Mouse (Mus musculus): ENCODE measurements around the gene Fam102a. TPM values are rescaled to one million over a fixed set of nuclear protein-coding genes. Genes with fewer than 3 reads are reported as not detected.
A peak's percentile ranks its signal among the peaks of the same experiment; 100 is the strongest.
"Not testable (repeated sequence)": the region's sequence is repeated elsewhere in the genome, so short reads cannot be mapped to it uniquely, and the experiment has no call there.

The Fam102a gene
- 7.3 and 7.8 TPM in 2 replicates for polyA plus RNA-seq (2016; fragmentation: Nextera tagmentation; extraction: Ambion mirVana)

DNA sequence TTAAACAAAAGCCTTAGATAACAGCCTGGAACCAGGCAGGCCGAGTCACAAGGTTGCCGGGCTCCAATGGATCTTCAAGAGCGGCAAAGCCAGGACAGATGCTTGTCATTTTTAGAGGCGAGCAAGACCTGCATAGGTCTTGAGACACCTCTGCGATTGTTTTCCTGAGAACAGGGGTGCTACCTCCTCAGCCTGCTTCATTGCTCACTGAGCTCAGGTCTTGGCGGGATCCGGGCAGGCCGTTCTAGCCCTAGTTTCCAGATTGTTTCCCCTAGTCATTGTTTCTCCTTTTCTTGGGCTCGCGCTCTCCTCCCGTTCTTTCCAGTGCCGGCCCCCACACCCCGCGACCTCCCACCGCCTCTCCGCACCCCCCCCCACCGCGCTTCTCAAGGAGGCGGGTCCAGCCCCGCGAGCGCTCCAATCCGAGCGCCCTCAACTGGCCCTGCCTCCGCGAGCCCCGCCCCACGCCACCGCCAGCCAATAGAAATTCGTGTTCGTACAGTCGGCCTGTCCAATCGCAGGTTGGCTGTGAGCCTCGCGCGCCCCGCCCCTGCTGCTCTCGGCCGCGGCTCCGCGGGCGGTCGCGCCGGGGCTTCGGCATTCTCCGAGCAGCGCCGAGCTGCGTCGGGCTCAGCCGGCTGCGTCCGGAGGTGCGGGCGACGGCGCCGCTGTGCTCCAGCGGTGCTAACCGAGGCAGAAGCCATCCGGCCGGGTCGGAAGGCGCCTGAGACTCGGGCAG lies at the start of gene Fam102a:
Fam102a (plus strand) TSS at position 600 of the 739 bp plus-strand sequence.
- Histone ChIP-seq H3K4me3 (peak within 1 kb of the TSS; percentile 66), H3K27ac (peak within 1 kb of the TSS; percentile 93), H3K27me3 (ENCODE audit: poor library complexity, severe bottlenecking) (no peaks in the 10 kb centered on the region), H3K9me3 (no peaks in the 10 kb centered on the region), H3K36me3 (replicated peaks) (no peaks in the 10 kb centered on the region), H3K4me1 (peaks cover 71% of the 10 kb centered on the region)
- DNase-seq (ENCODE audit: extremely low spot score, low spot score), result peak; percentile 99
- WGBS, result under 1% methylated on average over 67 of the region's 67 CpGs

GRCm38 (mm10) chr2:32485751-32486150 lies 49.4 kb upstream of the Fam102a start:
- Histone ChIP-seq H3K4me1 (no peaks in the 10 kb centered on the region; the same call in 1 of the 2 replicates), H3K27ac (no peak overlapping the region), H3K9me3 (no peaks in the 10 kb centered on the region), H3K27me3 (ENCODE audit: poor library complexity, severe bottlenecking) (no peaks in the 10 kb centered on the region), H3K4me3 (no peak overlapping the region), H3K36me3 (replicated peaks) (no peaks in the 10 kb centered on the region)
- no peak for DNase-seq (ENCODE audit: extremely low spot score, low spot score)
- 92% methylated on average over 4 of the region's 4 CpGs for WGBS

DNA sequence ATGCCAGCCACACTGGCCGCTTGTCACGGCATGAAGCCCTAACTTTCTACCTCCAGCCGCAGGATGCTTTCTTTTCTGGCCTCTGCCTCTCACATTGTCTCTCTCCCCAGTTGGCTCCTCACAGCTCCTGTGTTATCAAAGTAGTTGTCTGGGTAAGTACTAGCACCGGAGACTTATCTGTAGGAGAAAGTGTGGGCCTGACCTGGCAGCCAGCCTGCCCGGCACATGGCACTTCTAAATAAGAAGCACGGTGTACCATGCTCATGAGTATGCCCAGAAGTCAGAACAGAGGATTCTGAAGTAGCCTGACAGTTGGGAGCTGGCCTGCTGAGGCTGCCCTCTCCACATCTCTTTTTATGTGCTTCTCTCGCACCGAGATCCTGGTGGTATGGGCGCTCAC lies 49.0 kb upstream of the Fam102a start:
- no peaks in the 10 kb centered on the region for H3K9me3 ChIP-seq
- DNase-seq (ENCODE audit: extremely low spot score, low spot score), result no peak
- H3K27ac ChIP-seq, result 0 out of 2 replicates have a peak overlapping the region, but pooled peaks have one; percentile 68
- WGBS, result 94% methylated on average over 9 of the region's 9 CpGs
- no peaks in the 10 kb centered on the region for H3K27me3 ChIP-seq (ENCODE audit: poor library complexity, severe bottlenecking)
- H3K4me3 ChIP-seq, result no peak overlapping the region
- H3K4me1 ChIP-seq, result no peaks in the 10 kb centered on the region; the same call in 1 of the 2 replicates
- no peaks in the 10 kb centered on the region for H3K36me3 ChIP-seq (replicated peaks)

- WGBS, result 8% methylated on average over 6 of the region's 6 CpGs
- no peaks in the 10 kb centered on the region for H3K9me3 ChIP-seq
- H3K4me1 ChIP-seq, result no peaks in the 10 kb centered on the region; the same call in 1 of the 2 replicates
- no peak overlapping the region for H3K4me3 ChIP-seq
- H3K27ac ChIP-seq, result peak overlapping the region; percentile 68
- peak; percentile 90 for DNase-seq (ENCODE audit: extremely low spot score, low spot score)
- H3K27me3 ChIP-seq (ENCODE audit: poor library complexity, severe bottlenecking), result no peaks in the 10 kb centered on the region
- no peaks in the 10 kb centered on the region for H3K36me3 ChIP-seq (replicated peaks)
These were observed 48.0 kb upstream of the Fam102a start for GRCm38 (mm10) chr2:32487124-32487623.

DNA sequence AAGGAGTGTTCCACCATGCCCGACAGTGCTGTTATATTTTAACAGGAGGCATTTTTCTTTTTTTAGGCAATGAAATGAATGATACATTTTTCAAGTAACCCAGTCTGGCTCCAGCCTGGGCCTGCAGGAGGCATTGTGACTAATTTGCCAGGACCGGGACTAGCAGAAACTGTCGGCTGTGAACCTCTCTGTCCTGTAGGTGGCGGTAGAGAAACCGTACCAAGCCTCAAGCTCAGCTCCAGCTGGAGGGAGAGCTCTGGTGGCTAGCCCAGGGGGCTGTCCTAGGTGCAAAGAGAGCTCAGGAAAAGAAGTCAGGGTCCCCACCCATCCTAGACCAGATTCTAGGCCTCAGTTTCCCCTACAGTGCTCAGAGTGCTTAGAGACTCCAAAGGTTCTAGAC lies 46.5 kb upstream of the Fam102a start:
- Histone ChIP-seq H3K27me3 (ENCODE audit: poor library complexity, severe bottlenecking) (no peaks in the 10 kb centered on the region), H3K27ac (no peak overlapping the region), H3K36me3 (replicated peaks) (no peaks in the 10 kb centered on the region), H3K4me1 (no peaks in the 10 kb centered on the region; the same call in 1 of the 2 replicates), H3K4me3 (no peak overlapping the region), H3K9me3 (no peaks in the 10 kb centered on the region)
- DNase-seq (ENCODE audit: extremely low spot score, low spot score), result peak; percentile 82
- under 1% methylated on average over 5 of the region's 5 CpGs for WGBS

DNA sequence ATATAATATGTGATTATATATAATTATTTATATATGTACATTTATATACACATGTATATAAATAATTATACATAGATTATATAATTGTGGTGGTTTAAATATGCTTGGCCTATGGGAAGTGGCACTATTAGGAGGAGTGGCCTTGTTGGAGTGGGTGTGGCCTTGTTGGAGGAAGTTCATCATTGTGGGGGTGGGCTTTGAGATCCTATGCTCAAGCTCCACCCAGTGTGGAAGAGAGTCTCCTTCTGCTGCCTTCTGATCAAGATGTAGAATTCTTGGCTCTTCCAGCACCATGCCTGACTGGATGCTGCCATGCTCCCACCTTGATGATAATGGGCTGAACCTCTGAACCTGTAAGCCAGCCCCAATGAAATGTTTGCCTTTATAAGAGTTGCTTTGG lies 44.4 kb upstream of the Fam102a start:
- H3K9me3 ChIP-seq; H3K4me3 ChIP-seq; H3K27ac ChIP-seq; H3K27me3 ChIP-seq (ENCODE audit: poor library complexity, severe bottlenecking); H3K36me3 ChIP-seq (replicated peaks); DNase-seq (ENCODE audit: extremely low spot score, low spot score): not testable (repeated sequence)
- peaks cover 11% of the 10 kb centered on the region; the same call in 1 of the 2 replicates for H3K4me1 ChIP-seq

DNA sequence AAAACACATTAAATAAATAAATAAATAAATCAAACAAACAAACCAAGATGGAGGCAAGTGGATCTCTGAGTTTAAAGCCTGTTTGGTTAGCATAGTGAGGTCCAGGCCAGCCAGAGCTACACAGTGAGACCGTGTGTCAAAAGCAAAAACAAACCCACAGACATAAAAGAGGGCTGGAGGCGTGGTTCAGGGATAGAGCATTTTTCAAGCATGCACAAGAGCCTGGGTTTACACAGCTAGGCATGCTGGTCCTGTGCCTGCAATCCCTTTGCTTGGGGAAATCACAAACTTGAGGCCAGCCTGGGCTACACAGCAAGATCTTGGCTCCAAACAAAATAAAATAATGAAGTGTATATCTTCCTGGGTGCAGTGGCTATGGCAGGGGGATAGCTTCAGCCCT lies 42.5 kb upstream of the Fam102a start:
- DNase-seq (ENCODE audit: extremely low spot score, low spot score), result no peak
- H3K36me3 ChIP-seq (replicated peaks), result no peaks in the 10 kb centered on the region
- H3K27ac ChIP-seq, result no peak overlapping the region

GRCm38 (mm10) chr2:32493301-32493701 lies 41.8 kb upstream of the Fam102a start:
- WGBS, result 85% methylated on average over 12 of the region's 12 CpGs
- Histone ChIP-seq H3K36me3 (replicated peaks) (no peaks in the 10 kb centered on the region), H3K4me1 (peaks cover 11% of the 10 kb centered on the region; the same call in 1 of the 2 replicates), H3K27ac (no peak overlapping the region), H3K4me3 (no peak overlapping the region), H3K27me3 (ENCODE audit: poor library complexity, severe bottlenecking) (no peaks in the 10 kb centered on the region), H3K9me3 (peaks cover under 1% of the 10 kb centered on the region; the same call in 1 of the 2 replicates)
- no peak for DNase-seq (ENCODE audit: extremely low spot score, low spot score)

More for the DNA sequence above, 42.5 kb upstream of the Fam102a start:
- H3K27me3 ChIP-seq (ENCODE audit: poor library complexity, severe bottlenecking), result no peaks in the 10 kb centered on the region
- no peaks in the 10 kb centered on the region for H3K9me3 ChIP-seq
- peaks cover 11% of the 10 kb centered on the region; the same call in 1 of the 2 replicates for H3K4me1 ChIP-seq
- no peak overlapping the region for H3K4me3 ChIP-seq
- 73% methylated on average over 2 of the region's 2 CpGs for WGBS

GRCm38 (mm10) chr2:32494522-32494921 lies 40.6 kb upstream of the Fam102a start:
- no peak for DNase-seq (ENCODE audit: extremely low spot score, low spot score)
- no peaks in the 10 kb centered on the region for H3K36me3 ChIP-seq (replicated peaks)
- peaks cover 8% of the 10 kb centered on the region for H3K9me3 ChIP-seq
- peaks cover 11% of the 10 kb centered on the region; the same call in 1 of the 2 replicates for H3K4me1 ChIP-seq
- H3K4me3 ChIP-seq, result no peak overlapping the region
- 79% methylated on average over 2 of the region's 2 CpGs for WGBS
- H3K27ac ChIP-seq, result peak overlapping the region; percentile 41; the same call in 1 of the 2 replicates
- H3K27me3 ChIP-seq (ENCODE audit: poor library complexity, severe bottlenecking), result no peaks in the 10 kb centered on the region

- 88% methylated on average over 20 of the region's 20 CpGs for WGBS
- Histone ChIP-seq H3K4me1 (peaks cover 11% of the 10 kb centered on the region; the same call in 1 of the 2 replicates), H3K9me3 (peaks cover 8% of the 10 kb centered on the region), H3K27me3 (ENCODE audit: poor library complexity, severe bottlenecking) (no peaks in the 10 kb centered on the region), H3K27ac (peak overlapping the region; percentile 45; the same call in 1 of the 2 replicates), H3K36me3 (replicated peaks) (no peaks in the 10 kb centered on the region), H3K4me3 (no peak overlapping the region)
- DNase-seq (ENCODE audit: extremely low spot score, low spot score), result no peak
These were observed 39.9 kb upstream of the Fam102a start for GRCm38 (mm10) chr2:32495185-32495726.

GRCm38 (mm10) chr2:32496190-32496589 lies 38.9 kb upstream of the Fam102a start:
- H3K4me3 ChIP-seq, result no peak overlapping the region
- peaks cover 11% of the 10 kb centered on the region; the same call in 1 of the 2 replicates for H3K4me1 ChIP-seq
- peaks cover 8% of the 10 kb centered on the region for H3K9me3 ChIP-seq
- DNase-seq (ENCODE audit: extremely low spot score, low spot score), result no peak
- no peaks in the 10 kb centered on the region for H3K27me3 ChIP-seq (ENCODE audit: poor library complexity, severe bottlenecking)
- H3K27ac ChIP-seq, result no peak overlapping the region
- H3K36me3 ChIP-seq (replicated peaks), result no peaks in the 10 kb centered on the region
- 71% methylated on average over 5 of the region's 5 CpGs for WGBS

GRCm38 (mm10) chr2:32499365-32499764 lies 35.8 kb upstream of the Fam102a start:
- no peak overlapping the region for H3K4me3 ChIP-seq
- peaks cover 11% of the 10 kb centered on the region; the same call in 1 of the 2 replicates for H3K4me1 ChIP-seq
- H3K9me3 ChIP-seq, result peaks cover 8% of the 10 kb centered on the region
- no peaks in the 10 kb centered on the region for H3K27me3 ChIP-seq (ENCODE audit: poor library complexity, severe bottlenecking)
- H3K27ac ChIP-seq, result no peak overlapping the region
- DNase-seq (ENCODE audit: extremely low spot score, low spot score), result no peak
- no peaks in the 10 kb centered on the region for H3K36me3 ChIP-seq (replicated peaks)
- WGBS, result 88% methylated on average over 4 of the region's 4 CpGs

GRCm38 (mm10) chr2:32500461-32500860 lies 34.7 kb upstream of the Fam102a start:
- H3K9me3 ChIP-seq, result peaks cover 8% of the 10 kb centered on the region
- WGBS, result 87% methylated on average over 5 of the region's 5 CpGs
- H3K36me3 ChIP-seq (replicated peaks), result no peaks in the 10 kb centered on the region
- H3K27ac ChIP-seq, result no peak overlapping the region
- no peak for DNase-seq (ENCODE audit: extremely low spot score, low spot score)
- no peak overlapping the region for H3K4me3 ChIP-seq
- H3K27me3 ChIP-seq (ENCODE audit: poor library complexity, severe bottlenecking), result no peaks in the 10 kb centered on the region
- peaks cover 2% of the 10 kb centered on the region; the same call in 1 of the 2 replicates for H3K4me1 ChIP-seq
